Mouse (Mus musculus) stomach, postnatal 0 days (tissue): ENCODE results near the gene Plscr4.

Experiments used
- CTCF ChIP-seq: IDR thresholded peaks from 2 replicates; pipeline ENCODE4 v1.5.1; 2016; ENCODE audit warnings: antibody characterized with exemption, low read depth, mild to moderate bottlenecking, moderate library complexity
- EP300 ChIP-seq: optimal IDR thresholded peaks from 2 replicates; pipeline ENCODE3; 2016; ENCODE audit warnings: antibody characterized with exemption

DNA sequence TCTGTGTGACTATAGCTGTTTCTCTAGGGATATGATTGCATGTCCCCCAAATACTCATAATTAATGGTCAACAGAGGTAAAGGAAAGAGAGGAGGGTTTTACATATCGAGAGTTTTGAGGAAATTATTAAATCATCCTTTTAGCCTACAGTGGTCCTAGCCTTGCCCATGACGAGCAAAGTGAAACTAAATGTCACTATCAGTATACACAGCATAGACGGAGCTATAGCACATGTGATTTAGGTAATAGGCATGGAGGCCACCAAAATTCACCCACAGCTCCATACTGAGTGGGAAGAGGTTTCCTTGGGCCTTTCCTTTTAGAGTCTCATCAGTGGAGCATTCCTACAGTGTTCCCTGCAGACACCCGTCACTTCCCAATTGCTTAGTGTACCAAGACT, 15.7 kb upstream of the Plscr4 start:
- TF ChIP-seq CTCF: no peak
- TF ChIP-seq EP300: no peak
